Mouse (Mus musculus) urinary bladder, postnatal 4 days (tissue): ENCODE data around the gene Acp4.
"Not testable (repeated sequence)": the region's sequence is repeated elsewhere in the genome, so short reads cannot be mapped to it uniquely, and the experiment has no call there.

Experiments
- DNase-seq, 2 experiments: peaks; one replicate each; pipeline ENCODE4 v3.0.0; 2021 to 2022; ENCODE audit warnings: low spot score in 2 of 2

Acp4 gene

GRCm38 (mm10) chr7:44257278-44257677 is at the start of gene Acp4:
TSS of gene Acp4 (minus strand) at chr7:44257378.
- DNase-seq = no peak

- no peak for DNase-seq
These were observed 49.5 kb upstream of the Acp4 start, which contains the start of gene Clec11a for GRCm38 (mm10) chr7:44306516-44307240. TSS of gene Clec11a (minus strand) at chr7:44306902.

GRCm38 (mm10) chr7:44305686-44306085 is 48.5 kb upstream of the Acp4 start:
- no peak for DNase-seq

- DNase-seq = peak; percentile 96 to 97
These were observed 47.8 kb upstream of the Acp4 start for GRCm38 (mm10) chr7:44304775-44305641.

GRCm38 (mm10) chr7:44304463-44304774 is 47.2 kb upstream of the Acp4 start:
- no peak for DNase-seq

GRCm38 (mm10) chr7:44303346-44304340 is 46.5 kb upstream of the Acp4 start:
- no peak for DNase-seq

- DNase-seq = not testable (repeated sequence)
These were observed 40.3 kb upstream of the Acp4 start for GRCm38 (mm10) chr7:44297501-44297900.

GRCm38 (mm10) chr7:44291418-44291817 is 34.2 kb upstream of the Acp4 start:
- no peak for DNase-seq

- DNase-seq = no peak
These were observed 33.8 kb upstream of the Acp4 start for GRCm38 (mm10) chr7:44290986-44291385.

- DNase-seq = no peak
These were observed 30.6 kb upstream of the Acp4 start for GRCm38 (mm10) chr7:44287760-44288159.

GRCm38 (mm10) chr7:44281586-44281985 is 24.4 kb upstream of the Acp4 start:
- no peak for DNase-seq

- no peak for DNase-seq
These were observed 23.8 kb upstream of the Acp4 start for GRCm38 (mm10) chr7:44280959-44281358.

- no peak for DNase-seq
These were observed 20.1 kb upstream of the Acp4 start for GRCm38 (mm10) chr7:44277250-44277622.

GRCm38 (mm10) chr7:44276461-44277249 is 19.5 kb upstream of the Acp4 start:
- DNase-seq = no peak

- no peak for DNase-seq
These were observed 18.4 kb upstream of the Acp4 start for GRCm38 (mm10) chr7:44275546-44275945.

- DNase-seq = no peak
These were observed 16.9 kb upstream of the Acp4 start for GRCm38 (mm10) chr7:44274096-44274495.

- DNase-seq = no peak
These were observed 16.3 kb upstream of the Acp4 start for GRCm38 (mm10) chr7:44273446-44273845.

- no peak for DNase-seq
These were observed 15.4 kb upstream of the Acp4 start for GRCm38 (mm10) chr7:44272546-44272945.

- no peak for DNase-seq
These were observed 14.1 kb upstream of the Acp4 start for GRCm38 (mm10) chr7:44271309-44271708.

- no peak for DNase-seq
These were observed 12.2 kb upstream of the Acp4 start for GRCm38 (mm10) chr7:44269397-44269796.

- DNase-seq = no peak
These were observed 10.9 kb upstream of the Acp4 start for GRCm38 (mm10) chr7:44268117-44268516.
